Mouse (Mus musculus): ENCODE results near the gene Phactr2.

DNA sequence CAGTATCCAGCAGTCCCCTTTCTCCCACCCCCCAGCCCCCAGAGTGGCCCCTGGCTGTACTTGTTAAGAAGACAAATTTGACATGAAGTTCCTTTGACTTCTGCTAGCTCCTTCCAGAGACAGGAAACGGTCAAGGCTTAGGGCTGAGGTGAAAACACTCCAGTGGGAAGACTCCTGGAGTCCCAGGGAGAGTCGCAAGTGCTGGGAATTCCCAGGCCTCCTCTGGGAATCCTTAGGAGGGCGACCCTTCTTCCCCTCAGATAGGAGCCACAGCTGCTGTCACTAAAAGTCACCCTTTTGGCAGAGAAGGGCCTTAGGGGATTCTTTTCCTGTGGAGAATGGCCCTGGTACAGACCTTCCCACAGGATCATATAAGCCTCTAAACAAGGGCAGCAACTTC lies 230.0 kb downstream of the Phactr2 start:
- no peak for TF ChIP-seq CTCF (IDR thresholded peaks at IDR 0.05; ENCODE audit: insufficient read depth, low read length)
- TF ChIP-seq POLR2A (IDR thresholded peaks at IDR 0.05; ENCODE audit: borderline replicate concordance, extremely low read depth, low read depth, low read length) = no peak
